ENCODE assay signal across 7 mouse cellular contexts in genomic region chr1:75360112-75361031, GRCm38 (mm10). TPM values are rescaled to one million over a fixed set of nuclear protein-coding genes. Genes with fewer than 3 reads are reported as not detected.
DNase-seq lines count a peak whose midpoint lies in the region; ATAC-seq and TF ChIP-seq lines count a peak whose summit lies in the region.

Gene Des, plus strand, starts transcription at chr1:75360329.

- WGBS in intestine, embryonic 15.5 days: 2% methylated on average over 80 of the region's 80 CpGs
- WGBS in lung, embryonic 14.5 days: 1% methylated on average over 78 of the region's 80 CpGs
- 1% methylated on average over 80 of the region's 80 CpGs for WGBS in stomach, embryonic 14.5 days

- peak; percentile 77 for ATAC-seq in intestine, embryonic 15.5 days
- peak; percentile 81 for ATAC-seq in lung, embryonic 14.5 days (ENCODE audit: insufficient read depth)
- ATAC-seq in stomach, embryonic 14.5 days (ENCODE audit: insufficient number of reproducible peaks, insufficient read depth, low FRiP score, low read depth): peak; percentile 73; the same call in 1 of the 2 replicates

- H3K36me3 ChIP-seq in intestine, embryonic 15.5 days: no peaks in the 10 kb centered on the region
- no peaks in the 10 kb centered on the region for H3K36me3 ChIP-seq in lung, embryonic 14.5 days (ENCODE audit: insufficient read depth)
- H3K36me3 ChIP-seq in stomach, embryonic 14.5 days (ENCODE audit: control insufficient read depth, insufficient read depth, low read length): no peaks in the 10 kb centered on the region

- H3K4me1 ChIP-seq in brown adipose tissue, adult 24 weeks (ENCODE audit: control insufficient read depth, insufficient read depth, insufficient read length, low read length): peaks cover 2% of the 10 kb centered on the region; the same call in 1 of the 2 replicates
- H3K4me1 ChIP-seq in intestine, embryonic 15.5 days (replicated peaks): peaks cover 23% of the 10 kb centered on the region
- H3K4me1 ChIP-seq in lung, embryonic 14.5 days (ENCODE audit: insufficient read depth): peaks cover 8% of the 10 kb centered on the region; the same call in 1 of the 2 replicates
- peaks cover 20% of the 10 kb centered on the region; the same call in 1 of the 2 replicates for H3K4me1 ChIP-seq in stomach, embryonic 14.5 days (ENCODE audit: control insufficient read depth, insufficient read depth, low read length)

- no peaks in the 10 kb centered on the region for H3K9me3 ChIP-seq in intestine, embryonic 15.5 days
- no peaks in the 10 kb centered on the region for H3K9me3 ChIP-seq in lung, embryonic 14.5 days (ENCODE audit: low read depth, low read length)
- H3K9me3 ChIP-seq in stomach, embryonic 14.5 days (ENCODE audit: control insufficient read depth, low read depth, low read length): no peaks in the 10 kb centered on the region

- H3K27ac ChIP-seq in brown adipose tissue, adult 24 weeks (replicated peaks; ENCODE audit: low read depth, low read length): no peak within 1 kb of the TSS
- peak within 1 kb of the TSS; percentile 73 for H3K27ac ChIP-seq in intestine, embryonic 15.5 days
- peak within 1 kb of the TSS; percentile 58; the same call in 1 of the 2 replicates for H3K27ac ChIP-seq in lung, embryonic 14.5 days (ENCODE audit: low read depth)
- H3K27ac ChIP-seq in stomach, embryonic 14.5 days (ENCODE audit: low read length): peak within 1 kb of the TSS; percentile 62; the same call in 1 of the 2 replicates

- peak within 1 kb of the TSS; percentile 86 for H3K4me2 ChIP-seq in intestine, embryonic 15.5 days (replicated peaks)
- peak within 1 kb of the TSS; percentile 73 for H3K4me2 ChIP-seq in lung, embryonic 14.5 days
- H3K4me2 ChIP-seq in stomach, embryonic 14.5 days (replicated peaks; ENCODE audit: low read depth, low read length): peak within 1 kb of the TSS; percentile 56

- peaks cover 9% of the 10 kb centered on the region for H3K27me3 ChIP-seq in intestine, embryonic 15.5 days (replicated peaks)
- H3K27me3 ChIP-seq in lung, embryonic 14.5 days (ENCODE audit: insufficient read depth, low read length): peaks cover 22% of the 10 kb centered on the region
- no peaks in the 10 kb centered on the region; the same call in 1 of the 2 replicates for H3K27me3 ChIP-seq in stomach, embryonic 14.5 days (ENCODE audit: control insufficient read depth, insufficient read depth, low read length)

- TF ChIP-seq CTCF in lung, embryonic 14.5 days (IDR thresholded peaks at IDR 0.05; ENCODE audit: low read depth): no peak

- H3K9ac ChIP-seq in intestine, embryonic 15.5 days: peak within 1 kb of the TSS; percentile 59
- H3K9ac ChIP-seq in lung, embryonic 14.5 days: peak within 1 kb of the TSS; percentile 57
- no peak within 1 kb of the TSS; the same call in 1 of the 2 replicates for H3K9ac ChIP-seq in stomach, embryonic 14.5 days (replicated peaks; ENCODE audit: low read depth, low read length)

- peak within 1 kb of the TSS; percentile 21; the same call in 1 of the 2 replicates for H3K4me3 ChIP-seq in brown adipose tissue, adult 24 weeks (ENCODE audit: insufficient read depth, low read depth, low read length)
- peak within 1 kb of the TSS; percentile 47 for H3K4me3 ChIP-seq in intestine, embryonic 15.5 days (replicated peaks)
- H3K4me3 ChIP-seq in lung, embryonic 14.5 days (ENCODE audit: low read depth, low read length): peak within 1 kb of the TSS; percentile 40
- peak within 1 kb of the TSS; percentile 36 for H3K4me3 ChIP-seq in stomach, embryonic 14.5 days (ENCODE audit: low read depth, low read length)

- DNase-seq in ZHBTc4 (ENCODE audit: low read depth, low spot score): peak; percentile 50
- no peak for DNase-seq in gonadal fat pad, adult 2 months (ENCODE audit: low read depth)
- peak; percentile 72 for DNase-seq in lung, embryonic 14.5 days
- DNase-seq in layer of hippocampus, adult 9-11 months: no peak

RNA-seq across cellular contexts. Expression of gene Des, which starts in this region (rescaled TPM):
- polyA plus RNA-seq in brown adipose tissue, adult 24 weeks (2012; ENCODE audit: insufficient read depth, insufficient read length, missing spikeins): 68.8 and 75.5 TPM in 2 replicates
- polyA plus RNA-seq in gonadal fat pad, adult 2 months (2012; rRNA removed): 71.8 and 92.9 TPM in 2 replicates
- 105 and 111 TPM in 2 replicates for polyA plus RNA-seq in intestine, embryonic 15.5 days (2015; fragmentation: Nextera tagmentation; extraction: Ambion mirVana)
- polyA plus RNA-seq in lung, embryonic 14.5 days (2014; fragmentation: Nextera tagmentation; extraction: Ambion mirVana): 42.9 and 46.3 TPM in 2 replicates
- 43.7 and 51.0 TPM in 2 replicates for polyA plus RNA-seq in stomach, embryonic 14.5 days (2014; fragmentation: Nextera tagmentation; extraction: Ambion mirVana)

Comparison
In these comparisons a context has a peak if more than half of its experiments do, and no peak if none do; other contexts are left out.
1. DNase-seq: peak in ZHBTc4 (single experiment) and lung, embryonic 14.5 days (single experiment); none in gonadal fat pad, adult 2 months (single experiment) and layer of hippocampus, adult 9-11 months (single experiment).
2. Peak in every context shown above with its lines, with median percentiles within 50 percentile points of each other: H3K4me3 ChIP-seq, ATAC-seq and H3K4me2 ChIP-seq.